Mouse (Mus musculus): Measurements from ENCODE around the gene Kcna3.

The Kcna3 gene

GRCm38 (mm10) chr3:107066165-107066850 lies 30.3 kb downstream of the Kcna3 start:
- 43% methylated on average over 7 of the region's 7 CpGs for WGBS

DNA sequence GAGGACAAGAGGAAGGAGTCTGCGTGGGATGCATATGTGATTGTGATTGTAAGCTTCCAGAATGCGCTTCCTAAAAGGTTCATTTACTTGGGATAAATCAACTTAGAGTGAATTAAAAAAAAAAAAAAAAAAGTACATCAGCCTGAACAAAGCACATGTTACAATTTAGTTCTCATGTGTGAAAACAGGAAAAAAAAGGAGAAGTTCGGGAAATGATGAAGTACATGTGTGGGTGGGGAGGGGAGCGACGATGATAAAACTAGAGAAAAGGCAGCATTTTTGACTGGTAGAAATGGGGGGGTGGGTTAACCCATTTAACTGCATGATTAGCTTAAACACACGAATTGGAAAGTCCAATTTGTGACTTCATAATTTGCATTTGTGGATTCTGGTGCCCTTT lies 31.3 kb downstream of the Kcna3 start:
- 46% methylated on average over 6 of the region's 6 CpGs for WGBS

- 83% methylated on average over 2 of the region's 2 CpGs for WGBS
Observed at GRCm38 (mm10) chr3:107073863-107074262, 37.9 kb downstream of the Kcna3 start.

- 76% methylated on average over 1 of the region's 1 CpGs for WGBS
Observed at GRCm38 (mm10) chr3:107075705-107076104, 39.7 kb downstream of the Kcna3 start.

GRCm38 (mm10) chr3:107076658-107077057 lies 40.7 kb downstream of the Kcna3 start:
- WGBS: 94% methylated on average over 3 of the region's 3 CpGs

GRCm38 (mm10) chr3:107077101-107077500 lies 41.1 kb downstream of the Kcna3 start:
- 92% methylated on average over 2 of the region's 2 CpGs for WGBS

- 85% methylated on average over 3 of the region's 3 CpGs for WGBS
Observed at GRCm38 (mm10) chr3:107080803-107081202, 44.8 kb downstream of the Kcna3 start.

DNA sequence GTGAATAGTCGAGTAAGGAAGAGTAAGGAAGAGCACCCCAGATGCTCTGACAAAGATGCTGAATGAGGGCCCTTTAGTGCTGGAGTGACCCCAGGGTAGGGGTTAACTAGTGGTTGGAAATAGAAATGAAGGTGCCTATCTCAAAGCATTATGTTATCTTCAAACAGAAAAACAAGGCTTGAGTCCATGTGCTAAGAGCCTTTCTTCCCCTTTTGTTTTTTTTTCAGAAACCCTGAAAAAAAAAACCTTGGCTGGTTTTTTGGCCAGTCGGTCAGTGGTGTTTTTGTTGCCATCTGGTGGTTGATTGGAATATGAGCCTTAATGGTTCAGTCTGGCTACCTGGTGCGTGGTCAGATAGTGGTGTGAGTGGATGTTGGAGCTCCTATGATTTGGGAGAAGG lies 45.3 kb downstream of the Kcna3 start:
- WGBS: 28% methylated on average over 3 of the region's 3 CpGs

DNA sequence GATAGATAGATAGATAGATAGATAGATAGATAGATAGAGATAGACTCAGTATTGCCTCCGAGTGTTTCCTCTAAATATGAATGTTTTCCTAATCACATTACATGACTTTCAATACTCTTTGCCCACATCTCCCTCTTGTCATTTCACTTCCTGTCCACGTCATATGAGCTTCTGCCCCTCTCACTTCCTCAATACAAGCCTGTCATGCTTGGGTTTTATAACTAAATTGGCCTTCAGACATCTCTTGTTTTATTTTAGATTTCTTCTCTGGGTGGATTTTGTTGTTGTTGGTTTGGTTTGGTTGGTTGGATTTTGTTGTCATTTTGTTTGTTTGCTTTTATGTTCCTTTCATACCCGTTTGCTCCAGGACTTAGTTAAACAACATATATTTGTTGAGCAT lies 48.6 kb downstream of the Kcna3 start:
- WGBS: 80% methylated on average over 3 of the region's 3 CpGs

- 82% methylated on average over 4 of the region's 4 CpGs for WGBS
Observed at GRCm38 (mm10) chr3:107087410-107087809, 51.4 kb downstream of the Kcna3 start.

Measured in cerebral cortex, adult 2 months (tissue).